In the genomic region with DNA sequence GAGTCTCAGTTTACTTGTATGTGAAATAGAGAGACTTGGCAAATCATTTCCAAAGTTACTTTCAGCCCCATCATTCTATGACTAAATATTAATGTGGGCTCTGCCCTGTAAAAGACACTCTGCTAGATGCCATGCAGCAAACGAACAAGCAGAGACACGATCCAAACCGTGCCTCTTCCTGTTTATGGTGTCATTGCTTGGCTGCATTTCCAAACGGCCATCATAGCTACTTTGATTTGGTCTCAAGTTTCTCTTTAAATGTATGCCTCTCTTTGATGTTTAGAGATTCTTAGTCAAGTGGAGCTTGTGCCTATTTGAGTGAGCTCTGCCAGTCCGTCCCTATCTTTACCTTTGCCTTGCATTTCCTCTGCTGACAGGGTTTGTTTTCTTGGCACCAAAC, we compare ENCODE assay signal across 10 mouse cellular contexts.
DNase-seq lines count a peak whose midpoint lies in the region; ATAC-seq lines count a peak whose summit lies in the region.
"Had no signal": no experiment of that assay in that cellular context is flagged by ENCODE, and none has a peak within 500 bp of the region (broad histone marks: within the 10 kb centered on the region; RNA-seq: fewer than 3 reads in every experiment).

No protein-coding gene starts in this region.

- H3K9me3 ChIP-seq in heart, embryonic 15.5 days (replicated peaks), result no peaks in the 10 kb centered on the region
- H3K9me3 ChIP-seq in embryonic facial prominence, embryonic 14.5 days (ENCODE audit: control insufficient read depth, low read length), result no peaks in the 10 kb centered on the region
- no peaks in the 10 kb centered on the region for H3K9me3 ChIP-seq in lung, embryonic 15.5 days
- H3K9me3 ChIP-seq: midbrain, embryonic 12.5 days had no signal

- ATAC-seq in heart, embryonic 15.5 days (replicated peaks; ENCODE audit: insufficient number of reproducible peaks, insufficient read depth, low FRiP score, low read depth), result no peak
- peak; percentile 39; the same call in 1 of the 2 replicates for ATAC-seq in embryonic facial prominence, embryonic 14.5 days (ENCODE audit: low read depth)
- 0 out of 2 replicates have a peak, but pooled peaks have one; percentile 23 for ATAC-seq in lung, embryonic 15.5 days (ENCODE audit: borderline replicate concordance, extremely low read depth, low FRiP score, low TSS enrichment)

- H3K4me3 ChIP-seq in heart, embryonic 15.5 days, result no peak overlapping the region
- no peak overlapping the region for H3K4me3 ChIP-seq in embryonic facial prominence, embryonic 14.5 days (ENCODE audit: low read depth, low read length)
- H3K4me3 ChIP-seq in lung, embryonic 15.5 days, result no peak overlapping the region
- H3K4me3 ChIP-seq: midbrain, embryonic 12.5 days had no signal

- no peak for DNase-seq in heart, postnatal 14 days
- DNase-seq in CD4-positive helper T cell, adult 2 months (ENCODE audit: low read depth, low spot score), result peak; percentile 42
- peak; percentile 71 for DNase-seq in embryonic facial prominence, embryonic 14.5 days (ENCODE audit: low spot score)
- DNase-seq in embryo, embryonic 10 days (ENCODE audit: low spot score), result no peak
- DNase-seq in gastrocnemius, adult 18-20 months (ENCODE audit: low spot score), result no peak
- no peak for DNase-seq in gastrocnemius, adult 8-10 months (ENCODE audit: low spot score in 2 of 2)
- DNase-seq: kidney, adult 9 months had no signal

- intact Hi-C loops in heart, postnatal 14 days (cut with DNase I), result no loop called here

- no peaks in the 10 kb centered on the region for H3K36me3 ChIP-seq in heart, embryonic 15.5 days
- no peaks in the 10 kb centered on the region for H3K36me3 ChIP-seq in embryonic facial prominence, embryonic 14.5 days (ENCODE audit: control insufficient read depth, insufficient read depth, low read length)
- no peaks in the 10 kb centered on the region for H3K36me3 ChIP-seq in lung, embryonic 15.5 days
- H3K36me3 ChIP-seq: midbrain, embryonic 12.5 days had no signal

- 28% methylated on average over 5 of the region's 5 CpGs for WGBS in heart, embryonic 15.5 days
- WGBS in embryonic facial prominence, embryonic 14.5 days, result 19% methylated on average over 5 of the region's 5 CpGs
- 7% methylated on average over 5 of the region's 5 CpGs for WGBS in lung, embryonic 15.5 days

- H3K9ac ChIP-seq in heart, embryonic 15.5 days, result no peak overlapping the region
- no peak overlapping the region for H3K9ac ChIP-seq in embryonic facial prominence, embryonic 14.5 days (ENCODE audit: low read depth, low read length)
- H3K9ac ChIP-seq in lung, embryonic 15.5 days, result no peak overlapping the region
- H3K9ac ChIP-seq: midbrain, embryonic 12.5 days had no signal

- peak overlapping the region; percentile 27 for H3K4me2 ChIP-seq in heart, embryonic 15.5 days
- H3K4me2 ChIP-seq in embryonic facial prominence, embryonic 14.5 days (ENCODE audit: low read depth, low read length), result peak overlapping the region; percentile 23; the same call in 1 of the 2 replicates
- H3K4me2 ChIP-seq in lung, embryonic 15.5 days, result 0 out of 2 replicates have a peak overlapping the region, but pooled peaks have one; percentile 13
- H3K4me2 ChIP-seq: midbrain, embryonic 12.5 days had no signal

- H3K27ac ChIP-seq in heart, embryonic 15.5 days, result peak overlapping the region; percentile 17
- peak overlapping the region; percentile 59; the same call in 1 of the 2 replicates for H3K27ac ChIP-seq in embryonic facial prominence, embryonic 14.5 days (replicated peaks; ENCODE audit: low read depth, low read length)
- peak overlapping the region; percentile 59 for H3K27ac ChIP-seq in lung, embryonic 15.5 days

- H3K27me3 ChIP-seq in heart, embryonic 15.5 days, result no peaks in the 10 kb centered on the region
- no peaks in the 10 kb centered on the region for H3K27me3 ChIP-seq in embryonic facial prominence, embryonic 14.5 days (replicated peaks; ENCODE audit: control insufficient read depth, insufficient read depth, low read length)
- H3K27me3 ChIP-seq in lung, embryonic 15.5 days, result no peaks in the 10 kb centered on the region
- H3K27me3 ChIP-seq: midbrain, embryonic 12.5 days had no signal

- peaks cover 20% of the 10 kb centered on the region for H3K4me1 ChIP-seq in heart, embryonic 15.5 days (replicated peaks)
- peaks cover 14% of the 10 kb centered on the region for H3K4me1 ChIP-seq in embryonic facial prominence, embryonic 14.5 days (ENCODE audit: control insufficient read depth, insufficient read depth, low read length)
- H3K4me1 ChIP-seq in lung, embryonic 15.5 days, result peaks cover 25% of the 10 kb centered on the region

Comparison
In these comparisons a context has a peak if more than half of its experiments do, and no peak if none do; other contexts are left out.
1. DNase-seq: peak in CD4-positive helper T cell, adult 2 months (single experiment) and embryonic facial prominence, embryonic 14.5 days (single experiment); none in heart, postnatal 14 days (0 of 2), embryo, embryonic 10 days (single experiment), gastrocnemius, adult 18-20 months (single experiment) and gastrocnemius, adult 8-10 months (0 of 2).
2. Peak in every context shown above with its lines, with median percentiles within 50 percentile points of each other: H3K27ac ChIP-seq and H3K4me2 ChIP-seq.